Mouse (Mus musculus): ENCODE results near the gene Ugt1a10. TPM values are rescaled to one million over a fixed set of nuclear protein-coding genes. Genes with fewer than 3 reads are reported as not detected.

Ugt1a10 gene
- polyA plus RNA-seq, 1 experiment: 0.16 TPM

DNA sequence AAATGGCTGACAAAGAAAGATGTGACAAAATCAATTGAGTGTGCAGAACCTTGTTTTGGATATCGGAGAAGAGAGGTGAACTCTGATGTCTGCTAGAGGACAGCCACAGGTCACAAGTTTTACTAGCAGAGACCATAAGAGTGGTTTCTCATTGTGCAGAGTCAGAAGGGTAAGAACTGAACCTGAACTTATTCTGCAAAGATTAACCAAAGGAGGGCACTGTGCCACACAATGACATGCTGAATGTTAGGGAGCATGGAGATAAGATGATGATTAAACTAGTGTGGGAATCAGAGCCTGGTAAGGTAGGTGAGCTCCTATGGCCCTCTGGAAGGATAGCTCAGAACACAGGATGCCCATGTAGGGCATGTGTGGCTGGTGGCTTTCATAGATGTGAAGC lies 140.5 kb downstream of the Ugt1a10 start:
- H3K27ac ChIP-seq (ENCODE audit: control insufficient read depth, insufficient read depth, low read length): no peak overlapping the region
- no peaks in the 10 kb centered on the region for H3K36me3 ChIP-seq (ENCODE audit: control insufficient read depth, insufficient read depth, low read length)
- no peak for DNase-seq
- no peaks in the 10 kb centered on the region for H3K27me3 ChIP-seq (ENCODE audit: control insufficient read depth, insufficient read depth, low read length)
- TF ChIP-seq POLR2A (IDR thresholded peaks at IDR 0.05; ENCODE audit: control insufficient read depth, extremely low read depth, insufficient read depth, low read length, poor library complexity) (no peak), CTCF (IDR thresholded peaks at IDR 0.05; ENCODE audit: borderline replicate concordance, control insufficient read depth, extremely low read depth, insufficient read depth, low read length, poor library complexity) (no peak)
- no peak overlapping the region for H3K4me3 ChIP-seq (ENCODE audit: control insufficient read depth, insufficient read depth, low read length)
- H3K4me1 ChIP-seq (replicated peaks; ENCODE audit: control insufficient read depth, insufficient read depth, low read length): no peaks in the 10 kb centered on the region
- 91% methylated on average over 1 of the region's 1 CpGs for WGBS

DNA sequence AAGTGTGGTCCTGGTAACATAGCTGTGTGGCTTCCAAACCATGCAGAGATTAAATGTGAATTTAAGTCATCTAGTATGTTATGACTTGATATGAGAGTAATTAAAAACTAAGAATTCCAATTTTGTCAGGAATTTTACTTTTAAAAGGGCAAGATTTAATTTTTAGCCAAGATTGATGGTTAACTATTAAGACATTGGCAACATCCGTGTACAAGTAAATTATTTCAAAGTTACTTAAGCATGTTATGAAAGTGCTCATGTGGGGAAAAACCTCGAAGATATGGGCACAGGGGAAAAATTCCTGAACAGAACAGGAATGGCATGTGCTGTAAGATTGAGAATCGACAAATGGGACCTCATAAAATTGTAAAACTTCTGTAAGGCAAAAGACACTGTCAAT lies 142.3 kb downstream of the Ugt1a10 start:
- TF ChIP-seq CTCF (IDR thresholded peaks at IDR 0.05; ENCODE audit: borderline replicate concordance, control insufficient read depth, extremely low read depth, insufficient read depth, low read length, poor library complexity) (no peak), POLR2A (IDR thresholded peaks at IDR 0.05; ENCODE audit: control insufficient read depth, extremely low read depth, insufficient read depth, low read length, poor library complexity) (no peak)
- Histone ChIP-seq H3K4me1 (replicated peaks; ENCODE audit: control insufficient read depth, insufficient read depth, low read length) (no peaks in the 10 kb centered on the region), H3K27me3 (ENCODE audit: control insufficient read depth, insufficient read depth, low read length) (no peaks in the 10 kb centered on the region), H3K36me3 (ENCODE audit: control insufficient read depth, insufficient read depth, low read length) (no peaks in the 10 kb centered on the region), H3K27ac (ENCODE audit: control insufficient read depth, insufficient read depth, low read length) (no peak overlapping the region), H3K4me3 (ENCODE audit: control insufficient read depth, insufficient read depth, low read length) (no peak overlapping the region)
- no peak for DNase-seq
- 84% methylated on average over 3 of the region's 3 CpGs for WGBS

DNA sequence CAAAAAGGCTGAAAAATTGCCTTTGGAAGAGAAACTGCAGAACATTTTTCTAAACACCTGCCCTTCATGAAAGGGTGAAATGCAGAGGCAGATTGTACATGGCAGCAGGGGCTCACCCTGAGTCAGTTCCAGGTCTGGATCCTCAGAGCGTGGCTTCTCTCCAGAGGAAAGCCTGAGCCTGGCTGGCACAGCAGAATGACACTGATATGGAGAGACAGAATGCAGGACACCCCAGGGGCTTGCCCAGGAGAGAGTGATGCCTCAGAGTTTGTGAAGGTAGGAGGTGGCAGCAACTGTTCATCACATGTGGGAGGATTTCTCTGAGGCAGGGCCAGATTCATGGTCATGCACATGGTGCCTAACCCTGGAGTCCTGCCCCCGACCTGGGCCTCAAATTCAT lies 144.8 kb downstream of the Ugt1a10 start:
- 78% methylated on average over 2 of the region's 2 CpGs for WGBS
- peaks cover 1% of the 10 kb centered on the region for H3K4me1 ChIP-seq (replicated peaks; ENCODE audit: control insufficient read depth, insufficient read depth, low read length)
- no peaks in the 10 kb centered on the region for H3K36me3 ChIP-seq (ENCODE audit: control insufficient read depth, insufficient read depth, low read length)
- TF ChIP-seq POLR2A (IDR thresholded peaks at IDR 0.05; ENCODE audit: control insufficient read depth, extremely low read depth, insufficient read depth, low read length, poor library complexity) (no peak), CTCF (IDR thresholded peaks at IDR 0.05; ENCODE audit: borderline replicate concordance, control insufficient read depth, extremely low read depth, insufficient read depth, low read length, poor library complexity) (no peak)
- H3K27ac ChIP-seq (ENCODE audit: control insufficient read depth, insufficient read depth, low read length): no peak overlapping the region
- no peak for DNase-seq
- no peaks in the 10 kb centered on the region for H3K27me3 ChIP-seq (ENCODE audit: control insufficient read depth, insufficient read depth, low read length)
- H3K4me3 ChIP-seq (ENCODE audit: control insufficient read depth, insufficient read depth, low read length): no peak overlapping the region

DNA sequence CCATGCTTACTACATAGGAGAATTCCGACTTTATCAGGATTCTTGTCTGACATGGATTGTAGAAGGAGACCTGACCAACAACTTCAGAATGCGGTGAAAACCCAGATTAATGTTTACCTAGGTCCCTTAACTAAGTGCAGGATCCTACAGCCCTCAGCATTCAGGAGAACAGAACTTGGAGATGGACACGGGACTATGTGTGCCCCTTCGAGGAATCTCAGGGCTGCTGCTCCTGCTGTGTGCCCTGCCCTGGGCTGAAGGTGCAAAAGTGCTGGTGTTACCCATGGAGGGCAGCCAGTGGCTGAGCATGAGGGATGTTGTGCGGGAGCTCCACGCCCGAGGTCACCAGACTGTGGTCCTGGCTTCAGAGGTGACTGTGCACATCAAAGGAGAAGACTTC lies 145.3 kb downstream of the Ugt1a10 start, which contains the start of gene Ugt1a2:
Gene Ugt1a2, plus strand, starts transcription at position 146 of the 400 bp plus-strand sequence.
- TF ChIP-seq POLR2A (IDR thresholded peaks at IDR 0.05; ENCODE audit: control insufficient read depth, extremely low read depth, insufficient read depth, low read length, poor library complexity) (no peak), CTCF (IDR thresholded peaks at IDR 0.05; ENCODE audit: borderline replicate concordance, control insufficient read depth, extremely low read depth, insufficient read depth, low read length, poor library complexity) (no peak)
- DNase-seq: no peak
- no peaks in the 10 kb centered on the region for H3K36me3 ChIP-seq (ENCODE audit: control insufficient read depth, insufficient read depth, low read length)
- H3K27me3 ChIP-seq (ENCODE audit: control insufficient read depth, insufficient read depth, low read length): no peaks in the 10 kb centered on the region
- H3K4me3 ChIP-seq (ENCODE audit: control insufficient read depth, insufficient read depth, low read length): no peak within 1 kb of the TSS
- H3K4me1 ChIP-seq (replicated peaks; ENCODE audit: control insufficient read depth, insufficient read depth, low read length): peaks cover 6% of the 10 kb centered on the region
- H3K27ac ChIP-seq (ENCODE audit: control insufficient read depth, insufficient read depth, low read length): no peak within 1 kb of the TSS
- WGBS: 93% methylated on average over 7 of the region's 7 CpGs

DNA sequence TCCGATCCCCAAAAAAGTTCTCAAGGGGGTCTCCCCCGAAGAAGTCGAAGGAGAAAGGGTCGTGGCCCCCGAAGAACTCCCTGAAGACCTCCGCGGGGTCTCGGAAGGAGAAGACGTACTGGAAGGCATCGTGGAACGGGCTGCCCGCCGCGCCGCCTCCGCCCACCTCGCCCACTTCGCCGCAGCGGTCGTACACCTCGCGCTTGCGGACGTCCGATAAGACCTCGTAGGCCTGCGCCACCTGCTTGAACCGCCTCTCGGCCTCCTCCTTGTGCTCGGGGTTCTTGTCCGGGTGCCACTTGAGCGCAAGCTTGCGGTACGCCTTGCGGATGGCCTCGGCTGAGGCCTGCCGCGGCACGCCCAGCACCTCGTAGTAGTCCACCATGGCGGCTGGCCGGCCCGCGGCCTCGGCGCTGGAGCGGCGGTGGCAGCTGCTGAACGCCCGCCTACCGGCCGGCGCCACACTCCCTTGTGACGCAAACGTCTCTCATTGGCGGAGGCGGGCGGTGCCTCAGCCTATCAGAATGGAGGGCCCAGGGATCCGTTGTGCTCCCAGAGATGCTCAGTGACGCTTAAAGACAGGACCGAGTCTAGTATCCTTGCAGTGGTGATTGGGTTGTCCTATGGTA lies 150.2 kb downstream of the Ugt1a10 start, which contains the start of gene Dnajb3:
Gene Dnajb3, minus strand, starts transcription at position 489 of the 629 bp plus-strand sequence.
- no peaks in the 10 kb centered on the region for H3K36me3 ChIP-seq (ENCODE audit: control insufficient read depth, insufficient read depth, low read length)
- H3K27ac ChIP-seq (ENCODE audit: control insufficient read depth, insufficient read depth, low read length): no peak within 1 kb of the TSS
- 47% methylated on average over 62 of the region's 62 CpGs for WGBS
- peak; percentile 83 for DNase-seq
- peak within 1 kb of the TSS; percentile 98 for H3K4me3 ChIP-seq (ENCODE audit: control insufficient read depth, insufficient read depth, low read length)
- H3K27me3 ChIP-seq (ENCODE audit: control insufficient read depth, insufficient read depth, low read length): no peaks in the 10 kb centered on the region
- H3K4me1 ChIP-seq (replicated peaks; ENCODE audit: control insufficient read depth, insufficient read depth, low read length): peaks cover 11% of the 10 kb centered on the region
- TF ChIP-seq POLR2A (IDR thresholded peaks at IDR 0.05; ENCODE audit: control insufficient read depth, extremely low read depth, insufficient read depth, low read length, poor library complexity) (peak; percentile 37; the same call in 1 of the 2 replicates), CTCF (IDR thresholded peaks at IDR 0.05; ENCODE audit: borderline replicate concordance, control insufficient read depth, extremely low read depth, insufficient read depth, low read length, poor library complexity) (0 out of 2 replicates have a peak, but pooled peaks have one; percentile 34)

DNA sequence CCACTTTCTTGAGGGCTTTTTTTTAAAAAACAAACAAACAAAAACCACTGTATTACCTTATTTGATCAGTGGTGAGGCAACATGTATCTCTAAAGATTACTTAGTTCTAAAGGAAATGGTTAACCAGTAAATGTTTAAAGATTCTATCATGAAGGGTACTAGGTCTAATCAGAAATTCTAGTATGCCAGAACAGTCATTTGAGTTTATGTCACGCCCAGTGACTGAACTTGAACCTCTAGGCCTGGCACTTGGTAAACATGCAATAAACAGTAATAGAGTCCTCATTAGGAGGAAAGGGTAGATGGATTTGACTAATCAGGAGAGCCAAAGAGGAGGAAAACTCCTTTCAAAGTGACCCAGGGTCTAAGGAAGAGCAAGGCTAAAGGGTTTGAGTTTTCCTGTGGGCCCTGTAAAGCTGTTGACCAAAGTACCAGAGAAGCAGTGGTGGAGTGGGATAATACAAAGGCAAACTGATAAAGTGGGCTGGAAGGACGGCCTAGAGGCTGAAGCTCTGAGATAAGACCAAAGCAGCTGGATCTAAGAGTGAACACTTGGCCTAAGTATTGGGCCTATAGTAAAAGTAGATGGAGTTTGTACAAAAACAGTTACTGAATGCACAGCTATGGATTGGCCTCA lies 151.8 kb downstream of the Ugt1a10 start:
- WGBS: 90% methylated on average over 2 of the region's 2 CpGs
- no peak overlapping the region for H3K27ac ChIP-seq (ENCODE audit: control insufficient read depth, insufficient read depth, low read length)

More for the DNA sequence above, 151.8 kb downstream of the Ugt1a10 start:
- TF ChIP-seq POLR2A (IDR thresholded peaks at IDR 0.05; ENCODE audit: control insufficient read depth, extremely low read depth, insufficient read depth, low read length, poor library complexity) (no peak), CTCF (IDR thresholded peaks at IDR 0.05; ENCODE audit: borderline replicate concordance, control insufficient read depth, extremely low read depth, insufficient read depth, low read length, poor library complexity) (no peak)
- H3K4me3 ChIP-seq (ENCODE audit: control insufficient read depth, insufficient read depth, low read length): no peak overlapping the region
- H3K36me3 ChIP-seq (ENCODE audit: control insufficient read depth, insufficient read depth, low read length): no peaks in the 10 kb centered on the region
- no peak for DNase-seq
- peaks cover 11% of the 10 kb centered on the region for H3K4me1 ChIP-seq (replicated peaks; ENCODE audit: control insufficient read depth, insufficient read depth, low read length)
- no peaks in the 10 kb centered on the region for H3K27me3 ChIP-seq (ENCODE audit: control insufficient read depth, insufficient read depth, low read length)
